Mouse (Mus musculus): Measurements from ENCODE around the gene Zc3hav1l. TPM values are rescaled to one million over a fixed set of nuclear protein-coding genes. Genes with fewer than 3 reads are reported as not detected.

Gene Zc3hav1l
- polyA plus RNA-seq (2014; fragmentation: Illumina TruSeq; extraction: RNeasy Lipid Tissue Mini Kit (QIAGEN cat#74804); ENCODE audit: low read depth, low replicate concordance) = 2.1 TPM

DNA sequence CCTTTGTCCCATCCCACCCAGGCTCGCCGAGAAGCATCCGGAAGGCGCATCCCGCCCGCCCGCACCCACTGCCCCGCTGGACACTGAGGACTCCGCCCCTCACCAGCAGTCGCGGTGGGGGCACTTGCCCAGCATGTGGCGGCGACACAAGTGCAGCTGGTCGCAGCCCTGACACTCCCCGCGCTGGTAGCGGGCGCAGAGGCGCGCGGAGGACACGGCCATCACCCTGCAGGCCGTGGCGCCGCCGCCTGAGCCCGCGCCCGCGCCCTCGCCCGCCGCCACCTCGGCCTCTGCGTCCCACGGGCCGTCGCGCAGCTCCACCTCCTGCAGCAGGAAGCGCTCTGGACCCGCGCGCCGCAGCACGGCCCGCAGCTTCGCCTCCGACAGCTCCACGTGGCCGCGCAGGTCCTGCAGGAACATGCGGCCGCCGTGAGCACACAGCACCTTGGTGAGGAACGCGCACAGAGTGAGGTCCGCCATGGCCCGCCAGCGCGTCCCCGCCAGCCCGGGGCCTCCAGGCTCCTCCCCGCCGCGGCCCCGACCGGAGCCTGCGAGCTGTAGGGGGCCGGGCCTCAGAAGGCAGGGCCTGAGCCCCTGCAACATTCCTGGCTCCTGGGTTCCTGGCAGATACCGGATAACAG is at the start of gene Zc3hav1l:
Zc3hav1l (minus strand) TSS at position 499 of the 641 bp plus-strand sequence.

DNA sequence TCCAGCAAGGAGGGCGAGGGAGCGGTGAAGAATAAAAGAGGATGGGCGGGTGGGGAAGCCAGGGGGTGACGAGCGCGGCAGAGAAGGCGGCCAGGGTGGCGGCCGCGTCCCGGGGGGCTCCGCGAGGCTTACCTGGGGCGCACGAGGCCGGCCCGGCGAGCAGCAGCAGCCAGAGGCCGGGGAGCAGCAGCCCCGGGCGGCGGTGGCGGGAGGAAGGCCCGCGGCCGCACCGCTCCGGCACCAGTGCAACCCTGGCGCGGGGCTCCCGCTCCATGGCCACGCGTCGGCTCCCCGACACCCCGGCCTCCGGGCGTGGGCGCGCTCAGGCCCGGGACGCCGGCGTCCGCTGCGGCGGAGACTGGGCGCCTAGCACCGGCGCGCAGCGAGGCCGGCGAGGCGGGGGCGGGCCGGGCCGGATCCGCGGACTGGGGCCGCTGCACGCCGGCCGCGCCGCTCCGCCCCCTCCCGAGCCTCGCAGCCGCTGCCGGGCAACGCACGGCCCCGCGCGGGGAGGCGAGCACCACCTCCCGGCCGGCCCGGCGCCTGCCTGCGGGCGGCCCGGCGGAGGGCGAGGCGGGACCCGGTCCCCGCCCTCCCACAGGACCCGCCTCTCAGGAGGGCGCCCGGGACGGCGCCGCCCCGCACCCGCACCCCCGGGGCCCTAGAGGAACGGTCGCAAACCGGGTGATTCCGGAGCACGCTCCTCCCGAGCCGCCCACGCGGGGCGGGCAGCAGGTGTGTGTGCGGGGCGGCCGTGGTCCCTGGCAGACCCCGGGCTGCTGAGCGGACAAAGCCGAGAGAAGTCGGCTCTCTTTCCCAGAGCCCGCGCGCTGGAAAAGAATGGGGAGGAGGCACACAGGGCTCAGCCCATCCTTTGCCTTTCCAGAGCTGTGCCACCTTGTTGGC is 45.1 kb downstream of the Zc3hav1l start, which contains the start of gene D630045J12Rik:
D630045J12Rik (minus strand) TSS at position 274 of the 906 bp plus-strand sequence.

Other genes starting within 250 kb of the Zc3hav1l start
- 3.4 TPM for gene Tmem213, start 190.0 kb downstream of the Zc3hav1l start, polyA plus RNA-seq (2014; fragmentation: Illumina TruSeq; extraction: RNeasy Lipid Tissue Mini Kit (QIAGEN cat#74804); ENCODE audit: low read depth, low replicate concordance)
- 6.3 TPM for gene Atp6v0a4, start 174.7 kb downstream of the Zc3hav1l start, polyA plus RNA-seq (2014; fragmentation: Illumina TruSeq; extraction: RNeasy Lipid Tissue Mini Kit (QIAGEN cat#74804); ENCODE audit: low read depth, low replicate concordance)
- 17.1 TPM for gene D630045J12Rik, start 45.2 kb downstream of the Zc3hav1l start, polyA plus RNA-seq (2014; fragmentation: Illumina TruSeq; extraction: RNeasy Lipid Tissue Mini Kit (QIAGEN cat#74804); ENCODE audit: low read depth, low replicate concordance)
- gene Zc3hav1, start 55.3 kb upstream of the Zc3hav1l start, polyA plus RNA-seq (2014; fragmentation: Illumina TruSeq; extraction: RNeasy Lipid Tissue Mini Kit (QIAGEN cat#74804); ENCODE audit: low read depth, low replicate concordance) = 28.9 TPM
- gene Ttc26, start 82.2 kb upstream of the Zc3hav1l start, polyA plus RNA-seq (2014; fragmentation: Illumina TruSeq; extraction: RNeasy Lipid Tissue Mini Kit (QIAGEN cat#74804); ENCODE audit: low read depth, low replicate concordance) = 3.2 TPM
- 13.8 TPM for gene Ubn2, start 134.7 kb upstream of the Zc3hav1l start, polyA plus RNA-seq (2014; fragmentation: Illumina TruSeq; extraction: RNeasy Lipid Tissue Mini Kit (QIAGEN cat#74804); ENCODE audit: low read depth, low replicate concordance)
- gene Fmc1, start 234.2 kb upstream of the Zc3hav1l start, polyA plus RNA-seq (2014; fragmentation: Illumina TruSeq; extraction: RNeasy Lipid Tissue Mini Kit (QIAGEN cat#74804); ENCODE audit: low read depth, low replicate concordance) = 63.0 TPM

Measured in adipose tissue, adult 10 weeks (tissue).